Mouse (Mus musculus): ENCODE results near the gene Cpb1. TPM values are rescaled to one million over a fixed set of nuclear protein-coding genes. Genes with fewer than 3 reads are reported as not detected.
A peak's percentile ranks its signal among the peaks of the same experiment; 100 is the strongest.

The Cpb1 gene
- polyA plus RNA-seq, 1 experiment from 2014 or later, result not detected

DNA sequence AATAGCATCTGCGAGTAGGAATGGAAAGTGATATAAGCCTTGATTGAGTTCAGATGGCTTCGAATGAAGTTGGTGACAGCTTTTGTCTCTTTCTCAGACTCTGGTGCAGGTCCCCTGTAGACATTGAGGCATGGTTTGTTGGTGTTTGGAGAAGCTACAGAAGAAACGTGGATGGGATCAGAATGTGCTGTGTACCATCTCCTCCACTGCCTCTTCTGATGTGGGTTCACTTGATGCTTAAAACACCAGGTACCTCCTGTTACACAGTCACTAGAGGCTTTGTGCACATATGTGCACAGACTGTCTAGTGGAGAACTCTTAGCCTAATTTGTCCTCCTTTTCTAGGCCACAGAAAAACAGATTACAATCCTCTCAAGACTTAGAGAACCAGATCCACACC, 53.4 kb downstream of the Cpb1 start:
- Histone ChIP-seq H3K4me1 (ENCODE audit: control insufficient read depth, insufficient read depth, low read length) (no peaks in the 10 kb centered on the region), H3K9me3 (ENCODE audit: control insufficient read depth, low read length) (no peaks in the 10 kb centered on the region), H3K4me3 (ENCODE audit: low read depth, low read length) (no peak overlapping the region), H3K36me3 (ENCODE audit: control insufficient read depth, insufficient read depth, low read length) (no peaks in the 10 kb centered on the region), H3K27me3 (ENCODE audit: control insufficient read depth, insufficient read depth, low read length) (no peaks in the 10 kb centered on the region), H3K27ac (ENCODE audit: low read depth, low read length) (no peak overlapping the region), H3K4me2 (no peak overlapping the region), H3K9ac (ENCODE audit: low read length) (no peak overlapping the region)
- WGBS, result 88% methylated on average over 3 of the region's 3 CpGs
- DNase-seq (ENCODE audit: low spot score, missing footprints), result no peak
- ATAC-seq (ENCODE audit: low FRiP score), result no peak

DNA sequence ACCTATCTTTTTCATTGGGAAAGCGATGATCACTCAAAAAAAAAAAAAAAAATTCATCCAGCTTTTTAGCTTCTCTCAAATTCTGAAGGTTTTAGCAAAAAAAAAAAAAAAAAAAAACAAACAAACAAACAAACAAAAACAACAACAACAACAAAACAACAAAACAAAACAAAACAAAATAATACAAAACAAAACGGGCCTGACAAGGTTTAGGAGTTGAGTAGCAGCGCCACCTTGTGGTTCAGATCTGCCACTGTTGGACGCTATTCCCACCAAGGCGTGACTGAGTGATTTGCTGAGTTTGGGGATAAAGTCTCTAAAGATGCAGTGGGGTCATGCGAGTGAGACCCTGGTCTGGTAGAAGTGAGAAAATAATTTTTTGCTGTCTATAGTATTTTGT, 76.7 kb downstream of the Cpb1 start:
- no peaks in the 10 kb centered on the region for H3K9me3 ChIP-seq (ENCODE audit: control insufficient read depth, low read length)
- H3K27me3 ChIP-seq (ENCODE audit: control insufficient read depth, insufficient read depth, low read length), result no peaks in the 10 kb centered on the region
- ATAC-seq (ENCODE audit: low FRiP score) (peak; percentile 76), DNase-seq (ENCODE audit: low spot score, missing footprints) (peak; percentile 93)
- no peak overlapping the region for H3K9ac ChIP-seq (ENCODE audit: low read length)
- H3K4me2 ChIP-seq, result no peak overlapping the region
- no peak overlapping the region for H3K27ac ChIP-seq (ENCODE audit: low read depth, low read length)
- H3K4me3 ChIP-seq (ENCODE audit: low read depth, low read length), result no peak overlapping the region
- H3K4me1 ChIP-seq (ENCODE audit: control insufficient read depth, insufficient read depth, low read length), result no peaks in the 10 kb centered on the region
- 28% methylated on average over 6 of the region's 6 CpGs for WGBS
- H3K36me3 ChIP-seq (ENCODE audit: control insufficient read depth, insufficient read depth, low read length), result no peaks in the 10 kb centered on the region

Small RNA genes lying within 50 kb of the gene (microRNA-seq; reads per million reads assigned to microRNA genes)
- gene Mir7007, result not detected

Other genes starting within 250 kb of the Cpb1 start
- gene Hps3, start 240.4 kb downstream of the Cpb1 start, polyA plus RNA-seq (2014; fragmentation: Nextera tagmentation; extraction: Ambion mirVana), result 12.1 TPM in 2 replicates
- 20.1 and 27.5 TPM in 2 replicates for gene Hltf, start 217.9 kb downstream of the Cpb1 start, polyA plus RNA-seq (2014; fragmentation: Nextera tagmentation; extraction: Ambion mirVana)
- 32.7 and 33.0 TPM in 2 replicates for gene Gyg, start 120.4 kb downstream of the Cpb1 start, polyA plus RNA-seq (2014; fragmentation: Nextera tagmentation; extraction: Ambion mirVana)
- gene Cpa3, start 33.6 kb downstream of the Cpb1 start, polyA plus RNA-seq (2014; fragmentation: Nextera tagmentation; extraction: Ambion mirVana), result 0.25 and 0.27 TPM in 2 replicates
- gene Agtr1b, start 91.4 kb upstream of the Cpb1 start, polyA plus RNA-seq (2014; fragmentation: Nextera tagmentation; extraction: Ambion mirVana), result not detected in 2 replicates

All from midbrain, embryonic 11.5 days (tissue).